Mouse (Mus musculus): ENCODE measurements around the gene Slc7a5. TPM values are rescaled to one million over a fixed set of nuclear protein-coding genes. Genes with fewer than 3 reads are reported as not detected.

Slc7a5 gene
- polyA plus RNA-seq, 1 experiment from 2014 or later, result 17.5 TPM

- WGBS, result 77% methylated on average over 15 of the region's 15 CpGs
Measured at GRCm38 (mm10) chr8:121889810-121890785, 17.4 kb downstream of the Slc7a5 start.

GRCm38 (mm10) chr8:121889317-121889716 is 18.2 kb downstream of the Slc7a5 start:
- Histone ChIP-seq H3K9me3 (no peaks in the 10 kb centered on the region), H3K27me3 (no peaks in the 10 kb centered on the region), H3K4me3 (no peak overlapping the region), H3K4me2 (replicated peaks) (no peak overlapping the region), H3K27ac (no peak overlapping the region), H3K36me3 (peaks cover 32% of the 10 kb centered on the region), H3K4me1 (no peaks in the 10 kb centered on the region), H3K9ac (no peak overlapping the region)
- 94% methylated on average over 1 of the region's 1 CpGs for WGBS
- no peak for ATAC-seq (ENCODE audit: insufficient number of reproducible peaks, insufficient read depth, low FRiP score, low TSS enrichment)

More at GRCm38 (mm10) chr8:121889810-121890785, 17.4 kb downstream of the Slc7a5 start:
- no peak overlapping the region for H3K9ac ChIP-seq
- no peak overlapping the region for H3K27ac ChIP-seq
- peaks cover 29% of the 10 kb centered on the region for H3K36me3 ChIP-seq
- no peaks in the 10 kb centered on the region for H3K27me3 ChIP-seq
- H3K4me3 ChIP-seq, result no peak overlapping the region
- no peak for ATAC-seq (ENCODE audit: insufficient number of reproducible peaks, insufficient read depth, low FRiP score, low TSS enrichment)
- H3K4me2 ChIP-seq (replicated peaks), result no peak overlapping the region
- no peaks in the 10 kb centered on the region for H3K9me3 ChIP-seq
- H3K4me1 ChIP-seq, result no peaks in the 10 kb centered on the region

GRCm38 (mm10) chr8:121887547-121887946 is 19.9 kb downstream of the Slc7a5 start:
- Histone ChIP-seq H3K27ac (no peak overlapping the region), H3K4me2 (replicated peaks) (no peak overlapping the region), H3K4me3 (no peak overlapping the region), H3K9ac (no peak overlapping the region), H3K4me1 (no peaks in the 10 kb centered on the region), H3K27me3 (no peaks in the 10 kb centered on the region), H3K36me3 (peaks cover 50% of the 10 kb centered on the region), H3K9me3 (no peaks in the 10 kb centered on the region)
- WGBS, result 67% methylated on average over 1 of the region's 1 CpGs
- no peak for ATAC-seq (ENCODE audit: insufficient number of reproducible peaks, insufficient read depth, low FRiP score, low TSS enrichment)

GRCm38 (mm10) chr8:121885433-121885832 is 22.1 kb downstream of the Slc7a5 start:
- Histone ChIP-seq H3K9ac (no peak overlapping the region), H3K36me3 (peaks cover 56% of the 10 kb centered on the region), H3K9me3 (no peaks in the 10 kb centered on the region), H3K4me2 (replicated peaks) (no peak overlapping the region), H3K27me3 (no peaks in the 10 kb centered on the region), H3K27ac (no peak overlapping the region), H3K4me3 (no peak overlapping the region), H3K4me1 (no peaks in the 10 kb centered on the region)
- ATAC-seq (ENCODE audit: insufficient number of reproducible peaks, insufficient read depth, low FRiP score, low TSS enrichment), result no peak
- 85% methylated on average over 6 of the region's 6 CpGs for WGBS

- no peak for ATAC-seq (ENCODE audit: insufficient number of reproducible peaks, insufficient read depth, low FRiP score, low TSS enrichment)
- H3K36me3 ChIP-seq, result peaks cover 56% of the 10 kb centered on the region
Measured at GRCm38 (mm10) chr8:121885001-121885400, 22.5 kb downstream of the Slc7a5 start.

GRCm38 (mm10) chr8:121884181-121884580 is 23.3 kb downstream of the Slc7a5 start:
- no peaks in the 10 kb centered on the region for H3K27me3 ChIP-seq
- no peak overlapping the region for H3K4me2 ChIP-seq (replicated peaks)
- H3K9me3 ChIP-seq, result no peaks in the 10 kb centered on the region
- H3K9ac ChIP-seq, result no peak overlapping the region
- H3K27ac ChIP-seq, result no peak overlapping the region
- no peak for ATAC-seq (ENCODE audit: insufficient number of reproducible peaks, insufficient read depth, low FRiP score, low TSS enrichment)
- H3K4me1 ChIP-seq, result no peaks in the 10 kb centered on the region
- H3K4me3 ChIP-seq, result no peak overlapping the region
- WGBS, result 85% methylated on average over 3 of the region's 3 CpGs
- H3K36me3 ChIP-seq, result peaks cover 56% of the 10 kb centered on the region

More at GRCm38 (mm10) chr8:121885001-121885400, 22.5 kb downstream of the Slc7a5 start:
- Histone ChIP-seq H3K4me1 (no peaks in the 10 kb centered on the region), H3K27ac (no peak overlapping the region), H3K9ac (no peak overlapping the region), H3K4me3 (no peak overlapping the region), H3K27me3 (no peaks in the 10 kb centered on the region), H3K9me3 (no peaks in the 10 kb centered on the region), H3K4me2 (replicated peaks) (no peak overlapping the region)
- WGBS, result 95% methylated on average over 9 of the region's 9 CpGs

GRCm38 (mm10) chr8:121881921-121882320 is 25.6 kb downstream of the Slc7a5 start:
- Histone ChIP-seq H3K9me3 (no peaks in the 10 kb centered on the region), H3K36me3 (peaks cover 44% of the 10 kb centered on the region), H3K27me3 (no peaks in the 10 kb centered on the region), H3K9ac (no peak overlapping the region), H3K4me2 (replicated peaks) (no peak overlapping the region), H3K4me3 (no peak overlapping the region), H3K27ac (no peak overlapping the region), H3K4me1 (no peaks in the 10 kb centered on the region)
- WGBS, result 92% methylated on average over 5 of the region's 5 CpGs
- ATAC-seq (ENCODE audit: insufficient number of reproducible peaks, insufficient read depth, low FRiP score, low TSS enrichment), result no peak

- Histone ChIP-seq H3K36me3 (peaks cover 35% of the 10 kb centered on the region), H3K4me1 (no peaks in the 10 kb centered on the region), H3K4me2 (replicated peaks) (no peak overlapping the region), H3K9ac (no peak overlapping the region), H3K27ac (no peak overlapping the region), H3K27me3 (no peaks in the 10 kb centered on the region), H3K9me3 (no peaks in the 10 kb centered on the region), H3K4me3 (no peak overlapping the region)
- ATAC-seq (ENCODE audit: insufficient number of reproducible peaks, insufficient read depth, low FRiP score, low TSS enrichment), result no peak
- 50% methylated on average over 1 of the region's 1 CpGs for WGBS
Measured at GRCm38 (mm10) chr8:121880818-121881217, 26.7 kb downstream of the Slc7a5 start.

- Histone ChIP-seq H3K36me3 (peaks cover 27% of the 10 kb centered on the region), H3K27me3 (no peaks in the 10 kb centered on the region), H3K9me3 (no peaks in the 10 kb centered on the region), H3K9ac (no peak overlapping the region), H3K4me3 (no peak overlapping the region), H3K4me2 (replicated peaks) (no peak overlapping the region), H3K4me1 (no peaks in the 10 kb centered on the region), H3K27ac (no peak overlapping the region)
- WGBS, result 71% methylated on average over 3 of the region's 3 CpGs
- ATAC-seq (ENCODE audit: insufficient number of reproducible peaks, insufficient read depth, low FRiP score, low TSS enrichment), result no peak
Measured at GRCm38 (mm10) chr8:121879712-121880111, 27.8 kb downstream of the Slc7a5 start.

GRCm38 (mm10) chr8:121877828-121878480 is 29.5 kb downstream of the Slc7a5 start:
- Histone ChIP-seq H3K4me2 (replicated peaks) (no peak overlapping the region), H3K27ac (no peak overlapping the region), H3K9me3 (no peaks in the 10 kb centered on the region), H3K4me3 (no peak overlapping the region), H3K27me3 (no peaks in the 10 kb centered on the region), H3K4me1 (peaks cover 6% of the 10 kb centered on the region; the same call in 1 of the 2 replicates), H3K36me3 (0 out of 2 replicates have a peak, but pooled peaks cover 10% of the 10 kb centered on the region), H3K9ac (no peak overlapping the region)
- ATAC-seq (ENCODE audit: insufficient number of reproducible peaks, insufficient read depth, low FRiP score, low TSS enrichment), result no peak
- WGBS, result 87% methylated on average over 7 of the region's 7 CpGs

GRCm38 (mm10) chr8:121877212-121877611 is 30.3 kb downstream of the Slc7a5 start:
- peaks cover 10% of the 10 kb centered on the region; the same call in 1 of the 2 replicates for H3K4me1 ChIP-seq
- 0 out of 2 replicates have a peak, but pooled peaks cover 2% of the 10 kb centered on the region for H3K36me3 ChIP-seq
- H3K27me3 ChIP-seq, result no peaks in the 10 kb centered on the region
- no peak overlapping the region for H3K9ac ChIP-seq
- H3K27ac ChIP-seq, result no peak overlapping the region
- no peak overlapping the region for H3K4me3 ChIP-seq
- no peak for ATAC-seq (ENCODE audit: insufficient number of reproducible peaks, insufficient read depth, low FRiP score, low TSS enrichment)
- H3K9me3 ChIP-seq, result no peaks in the 10 kb centered on the region
- WGBS, result 72% methylated on average over 5 of the region's 5 CpGs
- no peak overlapping the region for H3K4me2 ChIP-seq (replicated peaks)

Measured in embryonic facial prominence, embryonic 12.5 days (tissue).